Mouse (Mus musculus): ENCODE data around the gene Olfr1499. TPM values are rescaled to one million over a fixed set of nuclear protein-coding genes. Genes with fewer than 3 reads are reported as not detected.

Olfr1499 gene
- not detected in 2 replicates for polyA plus RNA-seq (2012; ENCODE audit: low replicate concordance)

DNA sequence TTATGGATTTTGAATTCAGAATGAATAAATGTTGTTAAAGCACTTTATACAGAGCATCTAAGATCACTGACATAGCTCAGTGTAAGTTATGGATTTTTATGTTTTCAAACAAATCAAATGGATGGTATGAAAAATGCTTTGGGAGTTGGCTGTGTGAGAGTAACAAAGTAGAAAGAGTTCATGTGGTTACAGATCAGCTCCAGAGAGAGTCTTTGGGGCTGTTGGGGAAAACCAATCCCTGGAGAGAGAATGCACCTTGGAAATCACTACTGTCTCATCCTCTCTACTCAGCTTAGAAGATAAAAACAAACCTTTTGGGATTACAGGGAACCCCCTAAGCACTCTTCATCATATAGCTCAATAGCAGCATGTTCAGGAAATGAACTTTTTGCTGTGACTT is at the start of gene Olfr1499:
Gene Olfr1499 (minus strand): TSS at position 101 of the 400 bp plus-strand sequence.

DNA sequence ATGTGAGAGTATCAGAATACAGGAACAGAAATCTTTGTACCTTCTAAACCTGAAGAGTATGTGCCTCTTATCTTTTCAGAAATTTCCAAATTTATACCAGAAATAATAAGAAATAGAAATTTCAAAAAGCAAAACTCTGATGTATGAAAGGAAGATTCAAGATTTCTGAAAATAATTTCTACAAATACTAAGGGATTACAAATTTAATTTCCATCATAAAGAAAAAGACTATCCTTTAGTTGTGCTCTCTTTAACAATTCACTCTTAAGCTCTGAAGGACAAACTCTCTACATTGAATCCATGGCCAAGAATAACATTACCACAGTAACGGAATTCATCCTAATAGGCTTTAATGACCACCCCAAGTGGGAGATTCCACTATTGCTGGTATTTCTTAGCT is 42.2 kb upstream of the Olfr1499 start, which contains the start of gene Olfr1502:
Gene Olfr1502 (plus strand): TSS at position 301 of the 400 bp plus-strand sequence.

GRCm38 (mm10) chr19:13850592-13850991 is 31.3 kb upstream of the Olfr1499 start, which contains the start of gene Olfr1501:
Gene Olfr1501, minus strand, starts transcription at chr19:13850692.

DNA sequence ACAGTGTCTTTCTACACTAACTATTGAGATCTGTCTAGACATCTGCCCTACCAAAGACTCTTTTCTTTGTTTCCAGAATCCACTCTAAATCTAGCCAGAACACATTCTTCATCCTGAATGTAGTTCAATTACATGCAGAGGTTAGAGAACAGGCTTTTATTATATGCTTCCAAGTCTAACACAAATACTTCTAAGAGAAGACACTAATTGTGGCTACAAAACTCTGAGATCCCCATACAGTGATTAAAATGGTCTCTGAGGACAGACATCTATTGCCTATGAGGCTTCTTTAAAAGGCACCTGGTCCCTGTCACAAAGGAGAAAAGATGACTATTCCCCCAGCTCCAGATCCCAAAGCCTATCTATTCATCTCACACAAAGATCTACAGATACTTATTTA is 11.1 kb upstream of the Olfr1499 start, which contains the start of gene Olfr1500:
Gene Olfr1500 (minus strand): TSS at position 101 of the 400 bp plus-strand sequence.

DNA sequence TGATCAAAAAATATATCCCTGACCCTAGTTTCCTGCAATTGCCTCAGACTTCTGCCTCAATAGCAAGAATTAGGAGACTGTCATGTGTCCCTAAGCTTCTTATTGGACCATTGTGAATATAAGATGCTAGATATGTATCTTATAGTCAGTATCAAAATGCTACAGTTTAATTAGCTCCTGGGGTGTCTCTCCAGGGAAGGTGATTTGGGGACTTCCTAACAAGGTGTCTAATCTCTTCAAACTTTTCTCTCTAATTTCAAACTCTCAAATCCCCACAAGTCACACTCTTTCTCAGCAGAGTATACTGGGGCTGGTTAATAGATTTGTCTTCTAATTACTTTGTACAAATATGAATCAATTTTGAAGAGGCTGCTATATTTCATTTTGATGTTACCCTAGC is 21.1 kb downstream of the Olfr1499 start, which contains the start of gene Olfr1497:
Gene Olfr1497 (minus strand): TSS at position 101 of the 400 bp plus-strand sequence.

GRCm38 (mm10) chr19:13777578-13777977 is 41.7 kb downstream of the Olfr1499 start, which contains the start of gene Olfr1496:
Gene Olfr1496, plus strand, starts transcription at chr19:13777878.

DNA sequence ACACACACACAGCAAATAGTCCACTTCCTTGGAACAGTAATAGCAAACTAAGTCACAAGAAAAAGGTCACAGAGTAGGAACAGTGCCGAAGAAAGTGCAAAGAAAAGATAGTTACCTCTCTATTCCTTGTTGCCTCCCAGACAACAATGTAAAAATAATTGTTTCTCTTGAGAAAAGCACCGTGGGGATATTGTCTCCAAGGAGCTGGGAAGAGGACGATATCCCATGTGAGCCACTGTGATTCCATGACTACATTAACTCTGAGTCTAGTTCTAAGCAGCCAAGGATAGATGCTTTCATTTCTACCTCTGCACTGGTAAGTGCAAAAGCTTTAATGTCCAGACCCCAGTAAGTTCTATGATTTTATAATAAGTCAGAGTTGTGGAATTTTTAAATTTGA is 54.9 kb downstream of the Olfr1499 start, which contains the start of gene Olfr1495:
Gene Olfr1495 (plus strand): TSS at position 301 of the 400 bp plus-strand sequence.

Other genes with a start within 250 kb of the Olfr1499 start
- gene Olfr1484, start 235.9 kb downstream of the Olfr1499 start, polyA plus RNA-seq (2012; ENCODE audit: low replicate concordance), result not detected in 2 replicates
- not detected in 2 replicates for gene Olfr1487, start 202.1 kb downstream of the Olfr1499 start, polyA plus RNA-seq (2012; ENCODE audit: low replicate concordance)
- gene Olfr1489, start 187.8 kb downstream of the Olfr1499 start, polyA plus RNA-seq (2012; ENCODE audit: low replicate concordance), result not detected in 2 replicates
- gene Olfr1490, start 168.4 kb downstream of the Olfr1499 start, polyA plus RNA-seq (2012; ENCODE audit: low replicate concordance), result not detected in 2 replicates
- not detected in 2 replicates for gene Olfr1491, start 122.2 kb downstream of the Olfr1499 start, polyA plus RNA-seq (2012; ENCODE audit: low replicate concordance)
- not detected in 2 replicates for gene Olfr1493-ps1, start 96.2 kb downstream of the Olfr1499 start, polyA plus RNA-seq (2012; ENCODE audit: low replicate concordance)
- not detected in 2 replicates for gene Olfr1494, start 79.7 kb downstream of the Olfr1499 start, polyA plus RNA-seq (2012; ENCODE audit: low replicate concordance)
- not detected in 2 replicates for gene Olfr1495, start 54.8 kb downstream of the Olfr1499 start, polyA plus RNA-seq (2012; ENCODE audit: low replicate concordance)
- gene Olfr1496, start 41.6 kb downstream of the Olfr1499 start, polyA plus RNA-seq (2012; ENCODE audit: low replicate concordance), result not detected in 2 replicates
- not detected in 2 replicates for gene Olfr1497, start 21.2 kb downstream of the Olfr1499 start, polyA plus RNA-seq (2012; ENCODE audit: low replicate concordance)
- gene Olfr1500, start 11.0 kb upstream of the Olfr1499 start, polyA plus RNA-seq (2012; ENCODE audit: low replicate concordance), result not detected in 2 replicates
- not detected in 2 replicates for gene Olfr1501, start 31.2 kb upstream of the Olfr1499 start, polyA plus RNA-seq (2012; ENCODE audit: low replicate concordance)
- gene Olfr1502, start 42.3 kb upstream of the Olfr1499 start, polyA plus RNA-seq (2012; ENCODE audit: low replicate concordance), result not detected in 2 replicates
- gene Olfr1504, start 78.5 kb upstream of the Olfr1499 start, polyA plus RNA-seq (2012; ENCODE audit: low replicate concordance), result not detected in 2 replicates
- not detected in 2 replicates for gene Olfr1505, start 94.1 kb upstream of the Olfr1499 start, polyA plus RNA-seq (2012; ENCODE audit: low replicate concordance)

Measured in leukemia stem cell, adult 10-12 weeks (primary cell).